Mouse (Mus musculus) cortical plate, adult 2 months (tissue): ENCODE measurements at regions not wholly inside any gene's neighbourhood (a gene's known extent, or its start where the extent isn't known, plus 50 kb on each side); places are given as distances from the start of the nearest gene placed in this dataset.

ENCODE experiments used
- H3K27ac ChIP-seq: fragments of 200-500 bp; 2 replicates; pipeline ENCODE4 v1.5.1; 2012; ENCODE audit warnings: low read length, control low read depth, inconsistent platforms; ENCODE audit not compliant: insufficient read depth
- H3K4me1 ChIP-seq: fragments of 200-500 bp; 2 replicates; pipeline ENCODE4 v1.6.1; 2011; ENCODE audit warnings: low read length; ENCODE audit not compliant: control insufficient read depth, insufficient read depth
- H3K4me3 ChIP-seq: fragments of 200-500 bp; 2 replicates; pipeline ENCODE4 v1.5.1; 2011; ENCODE audit warnings: mild to moderate bottlenecking, low read length, control low read depth; ENCODE audit not compliant: insufficient read depth
- CTCF ChIP-seq: fragments of 200-500 bp; IDR thresholded peaks from 2 replicates; pipeline ENCODE4 v1.5.1; 2011; ENCODE audit warnings: mild to moderate bottlenecking, control low read depth, low read length; ENCODE audit not compliant: insufficient read depth; ENCODE audit errors: extremely low read depth
- POLR2A ChIP-seq: fragments of 200-500 bp; IDR thresholded peaks from 2 replicates; pipeline ENCODE4 v1.6.1; 2011; ENCODE audit warnings: mild to moderate bottlenecking, low read length, control low read depth; ENCODE audit not compliant: insufficient read depth; ENCODE audit errors: extremely low read depth

- H3K4me3 ChIP-seq: no peak overlapping the region
- H3K27ac ChIP-seq: no peak overlapping the region
- no peaks in the 10 kb centered on the region for H3K4me1 ChIP-seq
- TF ChIP-seq CTCF (no peak), POLR2A (no peak)
Observed at GRCm38 (mm10) chr11:92858170-92858569, 239.7 kb upstream of the Car10 start.

- no peaks in the 10 kb centered on the region for H3K4me1 ChIP-seq
Observed at GRCm38 (mm10) chr11:92889693-92890454, 208.0 kb upstream of the Car10 start.

GRCm38 (mm10) chr11:92899296-92899695 is 198.5 kb upstream of the Car10 start:
- Histone ChIP-seq H3K4me3 (no peak overlapping the region), H3K4me1 (no peaks in the 10 kb centered on the region), H3K27ac (no peak overlapping the region)
- TF ChIP-seq POLR2A (no peak), CTCF (no peak)

More at GRCm38 (mm10) chr11:92889693-92890454, 208.0 kb upstream of the Car10 start:
- TF ChIP-seq POLR2A (no peak), CTCF (peak; percentile 59)
- Histone ChIP-seq H3K4me3 (no peak overlapping the region), H3K27ac (no peak overlapping the region)
